Mouse (Mus musculus): ENCODE results near the gene Hrc.

- TF ChIP-seq CTCF (IDR thresholded peaks at IDR 0.05; ENCODE audit: extremely low read depth, insufficient read depth, insufficient read length, insufficient replicate concordance) (no peak), POLR2A (IDR thresholded peaks at IDR 0.05; ENCODE audit: low read depth, low read length) (no peak)
These were observed 485 bp upstream of the Hrc start for GRCm38 (mm10) chr7:45334605-45335004.

Data from spleen, adult 2 months (tissue).